Mouse (Mus musculus): ENCODE data around the gene Wdr4. TPM values are rescaled to one million over a fixed set of nuclear protein-coding genes. Genes with fewer than 3 reads are reported as not detected.

Gene Wdr4
- polyA plus RNA-seq, 1 experiment from 2014 or later, result 28.9 TPM

- no peak for TF ChIP-seq CTCF (IDR thresholded peaks at IDR 0.05)
- in situ Hi-C loops (cut with MboI; ENCODE audit: low pct_unique_long_range_greater_than_20kb), result no loop called here
- H3K27me3 ChIP-seq, result no peaks in the 10 kb centered on the region
- ATAC-seq (no peak), DNase-seq (ENCODE audit: low read depth, low spot score) (no peak)
- ChIA-PET CTCF (no interaction called here), POLR2A (no interaction called here)
These were observed 20.1 kb downstream of the Wdr4 start for GRCm38 (mm10) chr17:31499725-31500124.

DNA sequence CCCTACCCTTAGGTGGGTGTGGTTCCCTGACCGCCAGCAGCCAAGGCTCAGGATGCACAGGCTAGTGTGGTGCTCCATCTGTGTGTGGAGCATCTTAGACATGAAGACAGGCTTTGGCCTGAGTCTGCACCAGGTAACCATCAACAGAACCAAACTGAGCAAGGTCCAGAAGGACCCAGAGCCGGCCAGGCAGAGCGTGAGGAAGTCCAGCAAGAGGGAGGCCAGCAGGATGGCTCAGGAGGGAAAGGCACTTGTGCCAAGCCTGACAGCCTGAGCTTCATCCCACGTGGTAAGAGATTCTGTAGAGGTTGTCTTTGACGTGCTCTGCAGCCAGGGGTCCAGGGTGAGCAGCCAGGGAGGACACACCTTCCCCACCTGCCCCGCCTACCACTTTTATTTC is 22.1 kb downstream of the Wdr4 start:
- no peak for TF ChIP-seq CTCF (IDR thresholded peaks at IDR 0.05)
- CTCF ChIA-PET, result no interaction called here
- in situ Hi-C loops (cut with MboI; ENCODE audit: low pct_unique_long_range_greater_than_20kb), result no loop called here
- H3K27me3 ChIP-seq, result no peaks in the 10 kb centered on the region
- ATAC-seq (no peak), DNase-seq (ENCODE audit: low read depth, low spot score) (no peak)
- POLR2A ChIA-PET, result no interaction called here

GRCm38 (mm10) chr17:31494989-31495388 is 24.8 kb downstream of the Wdr4 start:
- TF ChIP-seq CTCF (IDR thresholded peaks at IDR 0.05), result no peak
- ChIA-PET CTCF (interaction anchor here (4.3 kb wide), 1 partner anchor 15 kb away, joined by 20 read pairs; no protein-coding TSS in a partner anchor), POLR2A (no interaction called here)
- DNase-seq (ENCODE audit: low read depth, low spot score) (no peak), ATAC-seq (no peak)
- no peaks in the 10 kb centered on the region for H3K27me3 ChIP-seq
- in situ Hi-C loops (cut with MboI; ENCODE audit: low pct_unique_long_range_greater_than_20kb), result loop anchor here (5.0 kb wide), 2 partner anchors 118 to 163 kb away; no protein-coding TSS in a partner anchor

DNA sequence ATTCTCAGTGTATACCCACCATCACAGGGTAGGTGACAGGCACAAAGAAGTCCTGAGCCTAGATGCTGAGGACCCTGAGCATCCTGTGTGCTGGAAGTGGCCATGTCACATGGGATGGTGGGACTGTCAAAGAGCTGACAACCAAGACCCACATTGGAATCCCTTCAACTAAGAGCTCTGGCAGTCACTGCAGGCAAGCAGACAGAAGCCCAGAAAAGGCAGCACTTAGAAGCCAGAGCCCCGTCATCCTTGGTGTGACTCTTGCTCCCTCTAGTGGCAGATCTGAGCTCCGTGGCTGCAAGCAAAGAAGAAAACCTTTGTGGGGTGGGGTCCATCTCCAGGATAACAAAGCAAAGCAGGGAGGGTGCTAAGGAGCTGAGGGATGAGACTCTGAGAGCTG is 27.4 kb downstream of the Wdr4 start:
- TF ChIP-seq CTCF (IDR thresholded peaks at IDR 0.05), result peak; percentile 97
- CTCF ChIA-PET, result interaction anchor here (0.7 to 4.3 kb wide), 18 partner anchors 9 to 238 kb away, joined by 3 to 20 read pairs (median 3); no protein-coding TSS in a partner anchor
- POLR2A ChIA-PET, result no interaction called here
- DNase-seq (ENCODE audit: low read depth, low spot score) (peak; percentile 19), ATAC-seq (peak; percentile 61)
- no peaks in the 10 kb centered on the region for H3K27me3 ChIP-seq
- in situ Hi-C loops (cut with MboI; ENCODE audit: low pct_unique_long_range_greater_than_20kb), result loop anchor here (5.0 kb wide), 2 partner anchors 115 to 160 kb away; no protein-coding TSS in a partner anchor

DNA sequence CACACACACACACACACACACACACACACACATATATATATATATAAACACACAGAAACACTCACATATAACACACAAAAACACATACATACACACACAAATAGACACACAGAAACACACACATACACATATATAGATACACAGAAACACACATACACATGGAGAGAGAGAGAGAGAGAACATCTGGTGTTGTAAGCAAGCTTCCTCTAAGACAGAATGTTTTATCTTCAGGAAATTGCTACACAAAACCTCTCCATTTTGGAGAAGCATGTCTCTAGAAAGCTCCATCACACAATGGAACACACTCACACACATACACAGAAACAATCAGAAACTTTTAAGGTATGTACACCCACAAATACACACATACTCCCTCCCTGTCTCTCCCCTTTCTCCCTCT is 28.4 kb downstream of the Wdr4 start:
- H3K27me3 ChIP-seq, result no peaks in the 10 kb centered on the region
- ChIA-PET CTCF (interaction anchor here (1.2 to 4.3 kb wide), 7 partner anchors 11 to 237 kb away, joined by 3 to 20 read pairs (median 4); no protein-coding TSS in a partner anchor), POLR2A (no interaction called here)
- no peak for TF ChIP-seq CTCF (IDR thresholded peaks at IDR 0.05)
- ATAC-seq (no peak), DNase-seq (ENCODE audit: low read depth, low spot score) (no peak)
- in situ Hi-C loops (cut with MboI; ENCODE audit: low pct_unique_long_range_greater_than_20kb), result loop anchor here (5.0 kb wide), 2 partner anchors 114 to 159 kb away; no protein-coding TSS in a partner anchor

DNA sequence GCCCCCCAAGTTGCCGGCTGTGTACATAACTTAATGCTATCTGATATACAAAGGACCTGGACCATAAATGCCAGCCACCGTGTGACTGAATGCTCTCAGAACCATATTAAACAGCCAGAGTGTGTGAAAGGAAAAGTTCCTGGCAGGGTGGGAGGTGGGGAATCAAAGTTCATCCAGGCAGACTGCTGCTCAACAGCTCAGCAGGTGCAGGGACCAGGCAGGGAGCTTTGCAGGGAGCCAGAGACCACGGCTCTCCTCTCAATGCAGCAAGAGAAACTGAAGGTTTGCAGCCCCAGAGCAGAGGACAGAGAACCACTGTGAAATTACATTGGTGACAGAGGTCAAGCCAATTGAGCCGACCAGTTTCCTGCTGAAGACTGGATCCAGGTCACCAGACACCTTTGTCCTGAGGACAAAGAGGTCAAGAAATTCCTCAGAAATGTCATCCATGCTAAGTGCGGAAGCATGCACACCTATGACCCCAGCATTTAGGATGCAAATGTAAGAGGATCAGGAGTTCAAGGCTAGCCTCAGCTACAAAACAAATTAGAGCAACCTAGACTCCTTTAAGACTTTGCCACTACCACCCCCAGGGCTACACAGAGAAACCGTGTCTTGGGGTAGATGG is 32.2 kb downstream of the Wdr4 start:
- in situ Hi-C loops (cut with MboI; ENCODE audit: low pct_unique_long_range_greater_than_20kb), result loop anchor here (5.0 to 10.0 kb wide), 2 partner anchors 235 to 353 kb away; no protein-coding TSS in a partner anchor
- ChIA-PET POLR2A (no interaction called here), CTCF (no interaction called here)
- no peak for TF ChIP-seq CTCF (IDR thresholded peaks at IDR 0.05)
- H3K27me3 ChIP-seq, result peaks cover 14% of the 10 kb centered on the region
- ATAC-seq (no peak), DNase-seq (ENCODE audit: low read depth, low spot score) (no peak)

GRCm38 (mm10) chr17:31486616-31487198 is 33.1 kb downstream of the Wdr4 start:
- no peak for ATAC-seq
- CTCF ChIA-PET, result no interaction called here
- POLR2A ChIA-PET, result no interaction called here
- in situ Hi-C loops (cut with MboI; ENCODE audit: low pct_unique_long_range_greater_than_20kb), result loop anchor here (5.0 to 10.0 kb wide), 2 partner anchors 234 to 352 kb away; no protein-coding TSS in a partner anchor
- peaks cover 14% of the 10 kb centered on the region for H3K27me3 ChIP-seq
- TF ChIP-seq CTCF (IDR thresholded peaks at IDR 0.05), result no peak
- no peak for DNase-seq (ENCODE audit: low read depth, low spot score)

DNA sequence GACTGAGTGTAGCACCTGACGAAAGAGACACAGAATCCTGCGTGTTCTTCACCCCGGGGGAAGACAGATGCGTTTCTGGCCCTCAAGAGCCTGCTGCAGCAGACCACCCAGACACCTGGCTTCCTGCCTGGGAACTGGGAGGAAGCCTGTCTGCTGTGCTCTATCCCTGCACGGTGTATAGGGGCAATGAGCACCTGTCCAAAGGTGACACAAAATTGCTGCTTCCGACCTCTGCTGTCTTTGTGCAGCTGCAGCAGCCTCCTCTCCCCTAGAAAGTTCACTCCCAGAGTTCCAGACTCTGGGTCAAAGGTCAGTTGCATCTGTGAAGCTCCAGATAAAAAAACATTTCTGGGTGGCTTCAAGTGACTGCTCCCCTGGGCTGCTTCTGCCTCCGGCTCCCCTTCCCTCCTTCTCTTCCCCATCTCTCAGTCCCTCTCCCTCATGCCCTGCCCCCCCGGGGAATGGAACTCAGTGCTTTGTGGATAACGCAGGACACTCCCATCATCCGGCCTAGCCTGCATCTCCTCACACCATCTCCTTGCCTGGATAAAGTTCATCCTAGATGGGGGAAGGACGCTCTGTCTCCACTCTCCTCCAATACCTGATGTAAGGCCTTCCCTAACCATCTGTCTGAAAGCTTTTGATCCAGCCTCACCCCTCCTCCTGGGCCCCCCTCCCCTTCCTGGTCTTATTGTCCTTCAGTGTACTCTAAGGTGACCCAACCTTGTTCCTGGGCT is 40.5 kb downstream of the Wdr4 start:
- ATAC-seq (no peak), DNase-seq (ENCODE audit: low read depth, low spot score) (no peak)
- no peak for TF ChIP-seq CTCF (IDR thresholded peaks at IDR 0.05)
- POLR2A ChIA-PET, result no interaction called here
- in situ Hi-C loops (cut with MboI; ENCODE audit: low pct_unique_long_range_greater_than_20kb), result no loop called here
- H3K27me3 ChIP-seq, result peaks cover 9% of the 10 kb centered on the region
- CTCF ChIA-PET, result interaction anchor here (4.9 kb wide), 1 partner anchor 14 kb away, joined by 20 read pairs; no protein-coding TSS in a partner anchor

- H3K27me3 ChIP-seq, result peaks cover 2% of the 10 kb centered on the region
- ATAC-seq (no peak), DNase-seq (ENCODE audit: low read depth, low spot score) (no peak)
- TF ChIP-seq CTCF (IDR thresholded peaks at IDR 0.05), result no peak
- in situ Hi-C loops (cut with MboI; ENCODE audit: low pct_unique_long_range_greater_than_20kb), result no loop called here
- ChIA-PET CTCF (interaction anchor here (4.9 kb wide), 1 partner anchor 15 kb away, joined by 20 read pairs; no protein-coding TSS in a partner anchor), POLR2A (no interaction called here)
These were observed 41.2 kb downstream of the Wdr4 start for GRCm38 (mm10) chr17:31478606-31479005.

- DNase-seq (ENCODE audit: low read depth, low spot score) (no peak), ATAC-seq (no peak)
- H3K27me3 ChIP-seq, result peaks cover 19% of the 10 kb centered on the region
- TF ChIP-seq CTCF (IDR thresholded peaks at IDR 0.05), result no peak
- in situ Hi-C loops (cut with MboI; ENCODE audit: low pct_unique_long_range_greater_than_20kb), result no loop called here
- ChIA-PET CTCF (no interaction called here), POLR2A (no interaction called here)
These were observed 45.4 kb downstream of the Wdr4 start for GRCm38 (mm10) chr17:31474388-31474787.

Data from Patski (cell line).